Mouse (Mus musculus) embryonic facial prominence, embryonic 12.5 days (tissue): ENCODE results near the gene Apeh. TPM values are rescaled to one million over a fixed set of nuclear protein-coding genes. Genes with fewer than 3 reads are reported as not detected.

Source experiments
- ATAC-seq: fragments of 200-750 bp; cut with Nextera tagmentation; 2 replicates; pipeline ENCODE4 v1.8.0; 2017; ENCODE audit not compliant: insufficient number of reproducible peaks, insufficient read depth, low FRiP score, low TSS enrichment
- H3K27ac ChIP-seq: fragments of 300-500 bp; sonication (generic); 2 replicates; pipeline ENCODE4 v1.5.1; 2016; ENCODE audit warnings: mild to moderate bottlenecking
- H3K27me3 ChIP-seq: fragments of 300-500 bp; sonication (generic); 2 replicates; pipeline ENCODE4 v1.6.1; 2016; ENCODE audit warnings: mild to moderate bottlenecking, moderate library complexity
- H3K36me3 ChIP-seq: fragments of 300-500 bp; sonication (generic); 2 replicates; pipeline ENCODE4 v1.6.1; 2016; ENCODE audit warnings: mild to moderate bottlenecking
- H3K4me1 ChIP-seq: fragments of 300-500 bp; sonication (generic); 2 replicates; pipeline ENCODE4 v1.6.1; 2016
- H3K4me2 ChIP-seq: fragments of 300-500 bp; sonication (generic); replicated peaks from 2 replicates; pipeline ENCODE4 v1.6.1; 2016; ENCODE audit warnings: mild to moderate bottlenecking, moderate library complexity
- H3K4me3 ChIP-seq: fragments of 300-500 bp; sonication (generic); 2 replicates; pipeline ENCODE4 v1.5.1; 2016; ENCODE audit warnings: mild to moderate bottlenecking
- H3K9ac ChIP-seq: fragments of 300-500 bp; sonication (generic); 2 replicates; pipeline ENCODE4 v1.6.1; 2016; ENCODE audit warnings: mild to moderate bottlenecking, moderate library complexity
- H3K9me3 ChIP-seq: fragments of 300-500 bp; sonication (generic); 2 replicates; pipeline ENCODE4 v1.6.1; 2016; ENCODE audit warnings: mild to moderate bottlenecking, moderate library complexity
- WGBS: fragments of 180-500 bp; shearing (Covaris S2); methylation state at CpG from one replicate; pipeline ENCODE4 v1.1.7; 2016; 5-methylcytosine and 5-hydroxymethylcytosine counted together
- microRNA-seq: library from miRNA; unstranded; fragments of <30 nt; microRNA quantifications from one replicate; pipeline ENCODE4, GENCODE M21; 2017
- polyA plus RNA-seq: library from polyadenylated mRNA; unstranded; fragments of >200 nt; fragmentation: Nextera tagmentation; extraction: Ambion mirVana; gene quantifications from 2 replicates; pipeline ENCODE4 v1.2.1, GENCODE M21; 2016

Gene Apeh
- polyA plus RNA-seq, 1 experiment from 2014 or later: 54.7 TPM

- H3K4me3 ChIP-seq: peak overlapping the region; percentile 75
- peak overlapping the region; percentile 86 for H3K4me2 ChIP-seq
- H3K27me3 ChIP-seq: no peaks in the 10 kb centered on the region
- H3K36me3 ChIP-seq: peaks cover 53% of the 10 kb centered on the region
- peak; percentile 8 for ATAC-seq
- peak overlapping the region; percentile 70; the same call in 1 of the 2 replicates for H3K9ac ChIP-seq
- 2% methylated on average over 18 of the region's 19 CpGs for WGBS
- H3K27ac ChIP-seq: 0 out of 2 replicates have a peak overlapping the region, but pooled peaks have one; percentile 14
- no peaks in the 10 kb centered on the region for H3K9me3 ChIP-seq
- H3K4me1 ChIP-seq: peaks cover 30% of the 10 kb centered on the region
These were observed 45.8 kb downstream of the Apeh start for GRCm38 (mm10) chr9:108048566-108048955.

- Histone ChIP-seq H3K9ac (0 out of 2 replicates have a peak overlapping the region, but pooled peaks have one; percentile 70), H3K4me3 (peak overlapping the region; percentile 75), H3K4me1 (peaks cover 24% of the 10 kb centered on the region), H3K27me3 (no peaks in the 10 kb centered on the region), H3K27ac (0 out of 2 replicates have a peak overlapping the region, but pooled peaks have one; percentile 14), H3K4me2 (peak overlapping the region; percentile 86), H3K9me3 (no peaks in the 10 kb centered on the region), H3K36me3 (peaks cover 60% of the 10 kb centered on the region)
- WGBS: 55% methylated on average over 17 of the region's 17 CpGs
- no peak for ATAC-seq
These were observed 46.5 kb downstream of the Apeh start for GRCm38 (mm10) chr9:108047601-108048565.

- H3K4me2 ChIP-seq: no peak overlapping the region
- peaks cover 20% of the 10 kb centered on the region for H3K4me1 ChIP-seq
- ATAC-seq: no peak
- H3K27me3 ChIP-seq: no peaks in the 10 kb centered on the region
- no peak overlapping the region for H3K9ac ChIP-seq
- H3K4me3 ChIP-seq: no peak overlapping the region
- no peak overlapping the region for H3K27ac ChIP-seq
- peaks cover 65% of the 10 kb centered on the region for H3K36me3 ChIP-seq
- no peaks in the 10 kb centered on the region for H3K9me3 ChIP-seq
- WGBS: 89% methylated on average over 4 of the region's 4 CpGs
These were observed 47.8 kb downstream of the Apeh start for GRCm38 (mm10) chr9:108046582-108046981.

- 96% methylated on average over 8 of the region's 8 CpGs for WGBS
- H3K4me2 ChIP-seq: no peak overlapping the region
- H3K9ac ChIP-seq: no peak overlapping the region
- no peaks in the 10 kb centered on the region for H3K27me3 ChIP-seq
- peaks cover 14% of the 10 kb centered on the region for H3K4me1 ChIP-seq
- ATAC-seq: no peak
- H3K36me3 ChIP-seq: peaks cover 66% of the 10 kb centered on the region
- H3K9me3 ChIP-seq: no peaks in the 10 kb centered on the region
- H3K4me3 ChIP-seq: no peak overlapping the region
- no peak overlapping the region for H3K27ac ChIP-seq
These were observed 49.5 kb downstream of the Apeh start for GRCm38 (mm10) chr9:108044751-108045492.

Small RNAs within 50 kb of the gene (microRNA-seq; reads per million reads assigned to microRNA genes)
- gene Gm47303: not detected
- gene Mir7088: not detected

Other genes starting within 250 kb of the Apeh start
- 103 and 110 TPM in 2 replicates for gene Rbm6, start 221.4 kb downstream of the Apeh start, polyA plus RNA-seq
- gene Mon1a, start 206.5 kb downstream of the Apeh start, polyA plus RNA-seq: 11.3 and 14.1 TPM in 2 replicates
- 2.8 and 3.6 TPM in 2 replicates for gene Mst1r, start 187.7 kb downstream of the Apeh start, polyA plus RNA-seq
- not detected in 2 replicates for gene Actl11, start 166.1 kb downstream of the Apeh start, polyA plus RNA-seq
- 7.0 and 7.5 TPM in 2 replicates for gene Camkv, start 158.9 kb downstream of the Apeh start, polyA plus RNA-seq
- 29.4 and 29.6 TPM in 2 replicates for gene Traip, start 144.5 kb downstream of the Apeh start, polyA plus RNA-seq
- 24.6 and 25.0 TPM in 2 replicates for gene Uba7, start 119.1 kb downstream of the Apeh start, polyA plus RNA-seq
- gene Gm20661, start 111.5 kb downstream of the Apeh start, polyA plus RNA-seq: 8.8 and 11.0 TPM in 2 replicates
- 97.0 and 98.9 TPM in 2 replicates for gene Inka1, start 108.7 kb downstream of the Apeh start, polyA plus RNA-seq
- gene Cdhr4, start 102.1 kb downstream of the Apeh start, polyA plus RNA-seq: 14.6 and 16.2 TPM in 2 replicates
- gene Gm20662, start 98.3 kb downstream of the Apeh start, polyA plus RNA-seq: 0.51 and 0.85 TPM in 2 replicates
- gene Ip6k1, start 92.1 kb downstream of the Apeh start, polyA plus RNA-seq: 82.2 and 85.6 TPM in 2 replicates
- gene Gmppb, start 45.4 kb downstream of the Apeh start, polyA plus RNA-seq: 25.1 and 28.8 TPM in 2 replicates
- gene Amigo3, start 41.4 kb downstream of the Apeh start, polyA plus RNA-seq: 3.1 and 4.2 TPM in 2 replicates
- 0.29 and 0.31 TPM in 2 replicates for gene Mst1, start 14.2 kb downstream of the Apeh start, polyA plus RNA-seq
- gene Rnf123, start 11.3 kb downstream of the Apeh start, polyA plus RNA-seq: 34.5 and 38.2 TPM in 2 replicates
- gene Bsn, start 95.8 kb upstream of the Apeh start, polyA plus RNA-seq: 1.1 and 1.5 TPM in 2 replicates
- gene Dag1, start 169.4 kb upstream of the Apeh start, polyA plus RNA-seq: 52.4 and 53.7 TPM in 2 replicates
- 53.0 and 54.9 TPM in 2 replicates for gene Nicn1, start 195.8 kb upstream of the Apeh start, polyA plus RNA-seq
- 17.4 and 17.5 TPM in 2 replicates for gene Amt, start 202.2 kb upstream of the Apeh start, polyA plus RNA-seq
- 380 and 391 TPM in 2 replicates for gene Rhoa, start 211.5 kb upstream of the Apeh start, polyA plus RNA-seq
- gene Tcta, start 211.6 kb upstream of the Apeh start, polyA plus RNA-seq: 28.1 and 28.7 TPM in 2 replicates
- gene Gpx1, start 244.3 kb upstream of the Apeh start, polyA plus RNA-seq: 798 and 814 TPM in 2 replicates